Mouse (Mus musculus) bone marrow, adult 2 months (tissue): ENCODE measurements at regions not wholly inside any gene's neighbourhood (a gene's known extent, or its start where the extent isn't known, plus 50 kb on each side); places are given as distances from the start of the nearest gene placed in this dataset.

Source experiments
- H3K27ac ChIP-seq: fragments of 200-500 bp; 2 replicates; pipeline ENCODE4 v1.5.1; 2012; ENCODE audit warnings: low read depth, mild to moderate bottlenecking, control low read depth, inconsistent platforms, low read length; ENCODE audit not compliant: control insufficient read depth, poor library complexity, insufficient read depth
- H3K4me1 ChIP-seq: fragments of 200-500 bp; 2 replicates; pipeline ENCODE4 v1.6.1; 2011; ENCODE audit warnings: low read length; ENCODE audit not compliant: control insufficient read depth, insufficient read depth
- H3K4me3 ChIP-seq: fragments of 200-500 bp; replicated peaks from 2 replicates; pipeline ENCODE3; 2011; ENCODE audit warnings: mild to moderate bottlenecking, low read depth, low read length, control low read depth; ENCODE audit not compliant: control insufficient read depth
- CTCF ChIP-seq: fragments of 200-500 bp; IDR thresholded peaks from 2 replicates; pipeline ENCODE4 v1.5.1; 2011; ENCODE audit warnings: low read length, control low read depth; ENCODE audit not compliant: control insufficient read depth, insufficient read depth
- POLR2A ChIP-seq: fragments of 200-500 bp; IDR thresholded peaks from 2 replicates; pipeline ENCODE4 v1.6.1; 2011; ENCODE audit warnings: low read depth, mild to moderate bottlenecking, control low read depth, low read length, borderline replicate concordance; ENCODE audit not compliant: control insufficient read depth
- WGBS: fragments of 180-500 bp; shearing (Covaris S2); methylation state at CpG from one replicate; pipeline ENCODE4 v1.1.7; 2018; 5-methylcytosine and 5-hydroxymethylcytosine counted together

DNA sequence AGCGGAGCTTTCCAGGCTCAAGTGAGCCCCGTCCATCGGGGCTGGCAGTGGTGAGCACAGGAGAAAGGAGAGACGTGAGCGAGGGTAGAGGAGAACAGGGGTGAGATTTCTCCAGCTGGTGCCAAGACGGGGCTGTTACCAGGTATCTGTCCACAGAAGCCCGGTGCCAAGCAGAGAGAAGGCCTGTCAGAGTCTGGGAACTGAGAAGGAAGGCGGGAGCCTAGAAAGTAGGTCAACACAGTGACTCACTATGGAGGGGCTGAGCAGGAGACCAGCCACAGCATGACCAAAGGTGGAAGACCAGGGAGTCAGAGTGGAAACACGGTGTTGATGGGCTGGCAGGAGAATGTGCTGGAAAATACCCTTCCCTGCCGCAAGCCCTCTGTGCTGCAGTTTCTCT is 245.0 kb downstream of the Tgfb2 start:
- Histone ChIP-seq H3K27ac (no peak overlapping the region), H3K4me3 (no peak overlapping the region), H3K4me1 (no peaks in the 10 kb centered on the region)
- TF ChIP-seq CTCF = no peak
- TF ChIP-seq POLR2A = no peak
- 83% methylated on average over 10 of the region's 10 CpGs for WGBS

DNA sequence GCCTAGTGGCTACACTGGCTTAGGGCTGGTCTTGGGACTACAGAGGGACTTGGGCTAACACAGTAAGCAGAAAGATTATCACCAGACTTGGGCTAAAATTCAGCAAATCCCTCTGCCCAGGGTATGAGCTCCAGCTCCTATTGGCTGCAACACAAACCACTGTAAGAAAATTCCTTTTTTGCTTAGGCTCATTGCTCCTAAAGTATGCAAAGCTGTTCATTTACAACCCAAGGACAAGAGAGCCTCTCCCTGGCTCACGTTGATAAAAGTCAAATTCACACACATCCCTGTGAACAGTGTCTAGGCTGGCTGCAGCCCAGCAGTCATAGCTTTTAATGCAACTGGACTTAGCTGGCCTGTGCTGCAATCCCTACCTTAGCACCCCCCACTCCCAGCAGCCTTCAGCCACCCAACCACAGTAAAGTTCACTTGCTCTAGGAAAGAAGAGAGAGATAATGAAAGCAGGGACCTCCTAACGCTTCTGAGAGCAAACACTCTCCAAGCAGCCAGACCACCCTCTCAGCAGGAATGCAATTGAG is 247.6 kb downstream of the Tgfb2 start:
- TF ChIP-seq CTCF (no peak), POLR2A (no peak)
- Histone ChIP-seq H3K27ac (no peak overlapping the region), H3K4me1 (no peaks in the 10 kb centered on the region), H3K4me3 (no peak overlapping the region)
- 42% methylated on average over 2 of the region's 2 CpGs for WGBS

DNA sequence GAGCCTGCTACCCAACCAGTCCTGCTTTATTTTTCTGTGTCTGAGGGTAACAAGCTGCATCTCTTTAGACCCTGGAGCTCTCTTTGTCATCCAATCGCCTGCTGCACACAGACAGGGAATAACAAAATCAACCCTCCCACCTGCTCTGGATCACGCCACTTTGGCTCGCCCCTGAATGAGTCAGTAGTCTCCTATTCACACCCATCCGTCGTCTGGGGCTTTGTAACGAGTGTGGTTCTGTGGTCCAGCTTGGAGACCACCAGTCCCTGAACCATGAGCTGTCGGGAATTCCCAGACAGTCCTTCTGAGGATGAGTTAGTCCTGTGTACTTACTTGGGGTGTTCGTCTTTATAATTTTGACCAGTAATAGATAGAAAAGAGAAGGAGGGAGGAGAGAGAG is 248.7 kb downstream of the Tgfb2 start:
- Histone ChIP-seq H3K4me3 (no peak overlapping the region), H3K4me1 (no peaks in the 10 kb centered on the region), H3K27ac (no peak overlapping the region)
- TF ChIP-seq CTCF = no peak
- TF ChIP-seq POLR2A = no peak
- WGBS = 82% methylated on average over 8 of the region's 8 CpGs

DNA sequence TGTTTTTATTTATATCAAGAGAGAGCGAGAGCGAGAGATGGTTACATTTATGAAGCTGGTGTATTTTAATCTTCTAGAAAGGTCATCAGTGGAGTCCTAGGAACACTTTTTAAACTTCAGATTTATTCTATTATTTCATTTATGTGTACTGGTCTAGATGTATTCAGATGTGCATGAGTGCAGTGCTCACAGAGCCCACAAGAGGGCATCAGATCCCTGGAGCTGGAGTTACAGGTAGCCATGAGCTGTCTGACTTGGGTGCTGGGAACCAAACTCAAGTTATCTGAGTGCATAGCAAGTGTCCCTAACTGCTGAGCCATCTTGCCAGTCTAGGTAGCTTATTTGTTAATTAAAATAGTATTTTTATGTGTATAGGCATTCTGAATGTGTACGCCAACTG is 249.7 kb downstream of the Tgfb2 start:
- TF ChIP-seq POLR2A (no peak), CTCF (peak; percentile 35; the same call in 1 of the 2 replicates)
- H3K4me1 ChIP-seq = no peaks in the 10 kb centered on the region
- H3K4me3 ChIP-seq = no peak overlapping the region
- no peak overlapping the region for H3K27ac ChIP-seq
- WGBS = 92% methylated on average over 3 of the region's 3 CpGs

DNA sequence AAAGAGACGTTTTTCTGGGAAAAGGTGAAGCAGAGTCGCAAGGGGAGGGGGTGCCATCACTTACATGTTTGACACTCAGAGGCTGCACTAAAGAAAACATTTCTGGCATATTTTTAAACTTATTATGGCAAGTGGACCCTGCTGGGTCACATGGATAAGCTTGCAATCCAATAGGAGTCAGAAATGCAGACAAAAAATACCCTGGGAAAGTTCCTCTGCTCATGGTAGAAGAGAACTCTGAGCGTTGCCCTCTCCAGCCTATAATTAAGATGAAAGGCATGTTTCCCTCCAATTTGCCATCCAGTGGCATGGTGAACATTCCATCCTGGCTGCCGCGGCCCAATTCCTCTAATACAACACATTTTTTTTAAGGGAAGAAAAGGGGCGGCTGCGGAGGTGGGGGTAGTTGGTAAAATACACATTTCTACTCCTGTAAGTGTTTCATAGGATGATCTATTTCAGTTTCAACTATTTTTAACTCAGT is 250.6 kb downstream of the Tgfb2 start:
- WGBS = 81% methylated on average over 7 of the region's 7 CpGs
- no peak overlapping the region for H3K27ac ChIP-seq
- H3K4me3 ChIP-seq = no peak overlapping the region
- TF ChIP-seq POLR2A (no peak), CTCF (no peak)
- H3K4me1 ChIP-seq = no peaks in the 10 kb centered on the region

DNA sequence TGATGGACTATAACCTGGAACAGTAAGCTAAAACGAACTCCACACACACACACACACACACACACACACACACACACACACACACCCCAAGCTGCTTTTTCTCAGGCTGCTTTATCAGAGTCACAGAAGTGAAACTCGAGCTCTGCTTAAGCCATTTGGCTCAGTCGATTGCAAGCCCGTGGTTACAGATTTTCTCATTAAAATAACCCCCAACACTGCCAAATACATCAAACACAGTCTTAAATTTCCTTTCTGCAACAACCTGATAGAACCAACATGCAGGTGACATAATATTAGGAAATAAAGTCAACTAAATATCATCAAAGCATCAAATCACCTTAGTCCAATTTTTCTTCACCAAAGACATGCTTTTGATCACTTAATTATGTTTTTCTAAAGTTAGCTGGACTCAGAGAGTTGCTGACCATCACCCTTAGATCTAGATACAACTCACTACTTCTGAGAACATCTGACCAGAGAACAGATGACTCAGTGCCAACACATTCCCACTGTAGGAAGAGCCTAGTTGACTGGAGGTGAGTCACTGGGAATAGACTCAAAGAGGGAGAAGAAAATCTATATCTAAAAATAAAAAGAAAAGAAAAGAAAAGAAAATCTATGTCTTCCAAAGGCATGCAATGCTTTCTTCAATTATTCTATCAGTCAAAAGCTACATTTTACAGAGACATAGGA is 251.2 kb downstream of the Tgfb2 start:
- Histone ChIP-seq H3K27ac (no peak overlapping the region), H3K4me1 (no peaks in the 10 kb centered on the region), H3K4me3 (no peak overlapping the region)
- WGBS = 29% methylated on average over 4 of the region's 4 CpGs
- no peak for TF ChIP-seq POLR2A
- no peak for TF ChIP-seq CTCF

DNA sequence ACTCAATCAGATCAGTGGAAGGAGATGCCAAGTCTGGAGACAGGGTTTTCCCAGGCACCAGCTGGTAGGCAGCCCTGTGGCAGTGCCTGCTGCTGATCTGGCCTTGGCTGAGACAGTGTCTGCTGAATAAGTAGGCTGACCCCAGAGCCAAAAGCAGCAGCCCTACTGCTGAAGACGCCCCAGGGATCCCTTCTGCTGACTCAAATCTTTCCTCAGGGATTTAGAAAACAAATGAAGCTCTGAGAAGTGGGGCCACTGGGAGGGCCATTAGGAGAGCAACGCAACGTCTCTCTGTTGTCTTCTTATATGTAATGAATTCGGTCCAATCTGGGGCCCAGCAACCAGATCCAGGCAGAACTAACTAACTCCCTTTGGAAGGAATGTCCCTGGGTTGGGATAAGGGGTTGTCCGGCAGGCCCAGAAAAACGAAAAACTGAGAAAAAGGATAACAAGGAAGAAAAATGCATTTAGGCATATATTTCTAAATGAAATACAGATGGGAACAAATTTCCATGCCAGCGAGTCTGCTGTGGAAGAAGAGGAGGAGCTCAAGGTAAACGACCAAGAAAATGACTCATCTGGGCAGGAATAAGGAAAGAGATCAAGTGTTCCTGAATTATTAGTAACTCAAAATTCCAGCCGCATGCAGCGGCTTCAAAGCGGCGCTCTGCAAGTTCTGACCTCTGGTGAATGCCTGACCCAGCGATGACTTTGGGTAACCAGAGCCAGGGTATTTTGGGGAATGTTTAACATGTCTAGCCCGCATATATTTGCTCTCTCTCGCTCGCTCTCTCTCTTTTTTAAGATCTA is 256.7 kb downstream of the Tgfb2 start:
- 80% methylated on average over 16 of the region's 16 CpGs for WGBS
- Histone ChIP-seq H3K4me3 (no peak overlapping the region), H3K27ac (no peak overlapping the region), H3K4me1 (no peaks in the 10 kb centered on the region)
- TF ChIP-seq POLR2A (no peak), CTCF (no peak)

DNA sequence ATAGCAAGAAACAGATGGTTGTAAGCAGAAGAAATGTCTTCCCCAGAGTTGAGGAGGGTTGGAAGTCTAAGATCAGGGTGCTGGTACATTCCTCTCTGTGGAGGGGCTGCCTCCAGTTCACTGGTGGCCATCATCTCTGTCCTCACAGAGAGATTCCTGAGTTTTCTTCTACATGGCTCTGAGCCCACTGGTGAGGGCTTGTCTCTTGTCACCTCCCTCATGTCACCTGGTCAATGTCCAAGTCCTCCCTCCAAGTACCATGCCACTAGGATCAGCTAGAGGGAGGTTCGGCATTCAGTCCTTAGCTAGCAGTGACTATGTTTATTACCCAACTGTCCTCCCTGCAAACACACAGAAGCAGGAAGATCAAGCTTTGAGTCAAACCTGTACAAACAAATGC is 258.3 kb downstream of the Tgfb2 start:
- Histone ChIP-seq H3K4me1 (no peaks in the 10 kb centered on the region), H3K4me3 (no peak overlapping the region), H3K27ac (no peak overlapping the region)
- 86% methylated on average over 1 of the region's 1 CpGs for WGBS
- TF ChIP-seq POLR2A (no peak), CTCF (no peak)

DNA sequence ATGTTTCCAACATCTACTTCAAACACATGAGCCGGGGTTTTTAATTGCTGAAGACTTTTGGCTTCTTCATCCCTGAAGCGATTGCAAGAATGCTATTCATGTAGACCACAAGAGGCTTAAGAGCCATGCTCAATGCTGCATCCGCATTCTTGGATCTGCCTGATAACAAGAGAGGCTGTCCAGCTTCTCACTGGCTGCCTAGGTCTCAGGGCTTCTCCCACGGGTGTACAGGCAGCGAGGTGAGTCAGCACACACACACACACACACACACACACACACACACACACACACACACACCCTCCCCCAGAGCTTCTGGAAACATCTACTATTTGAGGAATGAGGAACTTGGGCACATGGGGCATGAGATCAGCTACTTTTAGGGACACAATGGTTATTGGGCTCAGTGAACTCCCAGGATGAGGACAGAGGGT is 261.1 kb downstream of the Tgfb2 start:
- no peak overlapping the region for H3K4me3 ChIP-seq
- no peak for TF ChIP-seq CTCF
- no peak for TF ChIP-seq POLR2A
- H3K4me1 ChIP-seq = no peaks in the 10 kb centered on the region
- 33% methylated on average over 5 of the region's 5 CpGs for WGBS
- no peak overlapping the region for H3K27ac ChIP-seq
